Mouse (Mus musculus) ovary, postnatal 14 days (tissue): ENCODE results near the gene Csl.

Experiments
- DNase-seq: peaks from one replicate; pipeline ENCODE4 v3.0.0; 2022; ENCODE audit warnings: low spot score

Gene Csl

DNA sequence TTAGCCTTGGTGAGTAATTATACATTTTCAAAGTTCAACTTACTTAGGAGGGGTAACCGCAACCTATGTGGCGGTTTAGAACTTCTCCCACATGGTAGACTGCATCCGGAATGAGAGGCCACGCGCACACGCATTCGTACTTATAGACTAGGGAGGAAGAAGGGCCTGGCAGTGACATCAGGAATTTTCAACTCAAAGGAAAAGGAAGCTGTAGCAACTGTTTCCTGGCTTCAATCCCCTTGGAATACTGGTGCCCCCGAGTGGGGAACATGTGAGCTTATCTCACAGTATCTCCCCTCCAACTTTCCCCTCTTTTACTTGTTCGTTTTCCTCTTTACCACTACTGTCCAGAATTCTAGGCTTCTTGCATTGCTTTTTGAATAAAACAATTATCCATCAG, at the start of gene Csl:
Gene Csl, minus strand, starts transcription at position 101 of the 400 bp plus-strand sequence.
- DNase-seq, result no peak

DNA sequence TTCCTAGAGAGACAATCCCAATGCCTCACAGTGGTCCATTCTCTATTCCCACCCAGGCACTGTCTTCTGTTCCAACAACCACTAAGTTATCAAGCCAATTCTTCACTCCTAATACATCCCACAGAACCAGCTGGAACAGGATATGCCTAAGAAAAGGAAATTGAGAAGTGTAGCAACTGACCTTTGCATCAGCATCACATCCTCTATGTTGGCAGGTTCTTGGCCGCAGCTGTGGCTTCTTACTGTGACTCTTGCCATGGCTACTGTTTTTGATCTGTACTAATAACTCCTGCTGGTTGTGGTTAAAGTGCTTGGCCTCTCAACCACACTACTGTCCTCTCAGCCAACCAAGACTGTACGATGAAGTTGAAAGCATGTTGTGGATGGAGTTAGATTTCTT, 30.0 kb upstream of the Csl start:
- no peak for DNase-seq

DNA sequence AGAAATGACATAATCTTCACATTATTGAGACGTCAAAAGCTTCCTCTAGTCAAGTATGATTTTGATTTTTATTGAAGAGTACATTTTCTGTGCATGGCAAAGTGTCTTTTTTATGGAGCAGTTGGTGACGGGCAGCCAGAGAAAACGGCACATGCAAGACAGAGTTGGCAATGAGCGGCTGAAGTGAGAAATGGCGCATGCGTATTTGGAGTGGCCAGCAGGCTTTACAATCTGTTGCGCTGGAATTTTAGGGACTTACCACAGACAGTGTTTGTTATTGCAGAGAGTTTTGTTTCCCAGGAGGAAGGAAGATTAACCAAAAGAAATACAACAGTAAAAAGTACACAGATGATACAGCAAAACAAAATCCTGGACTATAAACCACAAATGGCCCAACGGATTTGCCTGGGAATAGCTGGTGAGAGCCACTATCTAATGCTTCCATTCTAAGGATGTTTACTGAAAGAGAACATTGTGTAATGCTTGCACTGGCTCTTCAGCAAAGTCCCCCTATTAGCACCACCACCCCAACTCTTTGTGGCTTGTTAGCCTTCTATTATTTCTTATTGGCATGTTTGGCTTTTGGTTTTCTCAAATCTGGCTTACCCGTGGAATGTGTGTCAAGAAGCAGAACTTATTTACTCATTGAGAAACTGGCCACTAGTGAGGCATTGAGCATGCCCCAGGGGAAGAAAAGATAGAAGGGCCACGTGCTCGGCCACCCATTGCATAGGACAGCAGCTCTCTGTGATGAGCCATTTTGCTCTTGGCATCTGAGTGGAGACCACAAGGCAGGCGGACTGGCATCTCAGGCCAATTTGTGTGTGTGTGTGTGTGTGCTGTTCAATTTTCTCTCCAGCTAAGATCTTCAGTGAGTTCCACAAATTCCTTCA, 15.0 kb upstream of the Csl start:
- no peak for DNase-seq

DNA sequence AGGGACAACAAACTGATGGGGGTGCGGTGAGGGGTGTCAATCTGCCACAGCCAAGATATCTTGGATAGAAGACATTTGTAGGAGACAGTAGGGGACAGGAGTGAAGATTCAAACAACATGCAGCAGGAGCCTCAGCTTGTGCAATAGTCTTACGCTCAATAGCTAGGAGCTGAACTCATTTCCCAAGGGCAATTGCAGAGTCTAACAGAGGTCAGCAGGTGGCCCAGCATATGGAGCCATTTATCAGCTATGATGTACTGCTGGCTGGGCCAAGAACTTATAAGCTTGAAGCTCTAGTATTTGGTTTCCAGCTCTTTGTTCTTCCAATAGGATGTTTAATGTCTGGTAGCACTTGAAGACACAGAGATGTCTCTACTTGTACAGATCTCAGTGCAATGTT, 9.3 kb downstream of the Csl start:
- no peak for DNase-seq

DNA sequence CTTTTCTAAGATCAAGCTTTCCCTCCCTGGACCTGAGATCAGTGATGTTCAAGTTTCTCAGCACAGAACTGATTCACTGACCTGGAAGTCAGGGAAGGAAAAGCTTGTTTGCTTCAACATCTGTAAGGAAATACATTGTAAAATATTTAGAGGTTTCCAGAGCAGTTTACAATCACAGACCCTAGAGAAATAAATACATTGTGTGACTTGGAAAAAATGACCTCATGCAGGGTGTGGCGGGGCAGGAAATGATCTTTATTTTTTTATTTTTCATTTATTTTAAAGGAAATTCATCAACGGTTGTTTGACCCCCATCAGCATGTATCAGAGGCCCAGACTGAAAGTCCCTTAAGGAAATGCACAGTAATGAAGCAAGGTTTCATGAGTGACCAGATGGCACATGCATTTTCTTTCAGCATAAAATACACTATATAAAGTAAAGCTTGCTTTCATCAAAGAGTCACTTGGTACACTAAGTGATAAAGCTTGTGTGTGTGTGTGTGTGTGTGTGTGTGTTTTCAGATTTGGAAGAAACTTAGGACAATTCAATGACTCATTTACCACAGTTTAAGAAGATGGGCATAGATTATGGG, 10.7 kb downstream of the Csl start:
- no peak for DNase-seq

DNA sequence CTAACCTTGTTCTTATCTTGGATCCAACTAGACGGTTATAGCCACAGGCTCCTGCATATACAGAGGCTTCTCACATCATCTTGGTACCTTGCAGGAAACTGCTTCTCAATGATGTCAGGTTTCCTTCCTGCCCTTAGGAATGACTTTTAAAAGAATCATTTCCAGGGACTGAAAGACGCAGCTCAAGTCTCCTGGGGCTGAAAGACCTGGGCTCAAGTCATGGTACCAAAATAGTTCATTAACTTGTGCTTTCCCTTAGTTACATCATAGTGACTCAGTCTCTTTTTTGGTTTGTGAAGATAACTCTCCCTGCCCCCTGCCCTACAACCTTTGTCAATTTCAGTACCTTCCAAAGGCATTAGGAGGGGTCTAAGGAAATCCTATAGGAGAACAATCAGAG, 11.4 kb downstream of the Csl start:
- DNase-seq, result no peak

DNA sequence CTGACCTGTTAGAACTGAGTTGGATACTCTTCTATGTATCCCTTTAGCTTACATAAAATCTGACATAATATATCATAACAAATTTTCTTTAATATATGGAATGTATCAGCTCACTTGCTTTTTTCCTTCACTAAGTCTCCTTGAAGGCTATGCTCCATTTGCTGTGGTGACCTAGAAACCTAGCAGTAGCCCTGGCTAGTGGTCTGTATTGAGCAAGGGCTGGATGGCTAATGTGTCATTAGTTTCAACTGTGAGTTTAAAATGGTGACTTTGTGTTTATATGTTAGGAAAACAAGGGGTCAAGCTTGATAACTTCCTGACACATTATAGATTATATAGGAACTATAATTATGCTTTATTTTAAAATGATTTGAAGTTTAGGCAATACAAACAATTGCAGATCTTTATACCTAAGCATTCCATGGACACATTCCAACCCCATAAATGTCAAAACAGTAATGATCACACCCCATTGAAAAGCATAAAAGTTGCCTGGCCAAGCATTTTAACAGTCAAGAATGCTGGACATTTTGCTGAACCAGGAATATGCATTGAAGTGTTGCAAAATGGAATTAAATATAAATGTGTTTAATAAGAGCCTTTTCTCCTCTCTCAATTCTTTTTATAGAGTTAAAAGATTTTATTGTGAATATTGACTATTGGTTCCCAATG, 17.7 kb downstream of the Csl start:
- no peak for DNase-seq

DNA sequence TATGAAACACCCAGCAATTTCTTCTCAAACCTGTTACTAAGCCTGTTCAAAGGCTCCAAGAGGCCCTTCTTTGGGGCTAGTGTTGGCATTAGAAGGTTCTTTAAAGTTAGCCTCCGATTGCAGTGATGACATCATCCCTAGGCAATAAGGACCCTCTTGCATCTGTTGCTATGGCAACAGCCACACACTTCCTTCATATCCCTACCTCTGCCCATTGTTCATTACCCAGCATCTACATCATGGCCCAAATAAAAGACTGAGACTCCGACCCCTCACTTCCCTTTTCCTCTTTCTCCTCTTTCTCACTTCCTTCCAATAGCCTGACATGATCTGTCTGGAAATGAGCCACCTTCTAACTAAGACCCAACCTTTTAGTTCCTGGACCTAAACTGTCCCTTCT, 46.3 kb downstream of the Csl start:
- no peak for DNase-seq

DNA sequence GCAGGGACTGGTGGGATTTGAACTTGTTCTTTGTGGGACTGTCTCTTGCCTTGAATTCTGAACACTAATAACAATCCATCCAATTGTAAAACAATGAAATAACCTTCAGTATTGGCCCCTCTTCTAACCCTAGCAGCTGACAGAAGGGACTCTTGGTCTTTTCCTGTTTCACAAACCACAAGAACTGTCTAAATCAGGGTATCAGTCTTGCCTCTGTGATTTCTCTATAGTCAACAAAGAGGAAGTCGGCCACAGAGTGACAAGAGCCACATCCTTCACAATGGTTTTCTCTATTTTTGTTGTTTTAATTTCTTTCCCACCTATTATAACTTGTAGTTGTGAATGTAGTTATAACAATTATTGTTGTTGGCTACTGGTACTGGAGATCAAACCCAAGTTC, 47.9 kb downstream of the Csl start:
- DNase-seq, result no peak
